Mouse (Mus musculus): ENCODE data around the gene Mok. TPM values are rescaled to one million over a fixed set of nuclear protein-coding genes. Genes with fewer than 3 reads are reported as not detected.

Mok gene
- total RNA-seq, 2 experiments from 2014 or later: 10.7 to 12.8 TPM

DNA sequence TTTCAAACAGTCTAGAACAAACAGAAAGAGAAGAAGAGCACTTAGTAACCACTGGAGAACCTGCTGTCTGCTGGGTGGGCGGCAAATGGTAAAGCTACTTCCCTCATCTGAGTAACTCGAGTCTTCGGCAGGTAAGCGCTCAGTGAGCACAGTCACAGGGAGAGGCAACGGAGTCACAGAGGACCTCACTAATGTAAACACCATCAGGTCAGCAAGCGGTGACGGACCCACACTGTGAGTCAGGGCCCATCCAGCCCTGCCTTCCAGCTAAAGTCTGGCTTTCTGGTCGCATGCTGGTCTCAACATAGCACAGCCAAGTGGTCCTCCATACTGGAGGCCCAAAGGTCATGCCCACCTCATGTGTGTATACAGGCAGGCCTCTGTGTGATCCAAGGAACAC lies 21.4 kb downstream of the Mok start:
- intact Hi-C loops (cut with DNase I): no loop called here
- DNase-seq (ENCODE audit: low spot score in 2 of 2): no peak

GRCm38 (mm10) chr12:110816833-110817232 lies 23.9 kb downstream of the Mok start:
- DNase-seq (ENCODE audit: low spot score in 2 of 2): no peak
- intact Hi-C loops (cut with DNase I): no loop called here

DNA sequence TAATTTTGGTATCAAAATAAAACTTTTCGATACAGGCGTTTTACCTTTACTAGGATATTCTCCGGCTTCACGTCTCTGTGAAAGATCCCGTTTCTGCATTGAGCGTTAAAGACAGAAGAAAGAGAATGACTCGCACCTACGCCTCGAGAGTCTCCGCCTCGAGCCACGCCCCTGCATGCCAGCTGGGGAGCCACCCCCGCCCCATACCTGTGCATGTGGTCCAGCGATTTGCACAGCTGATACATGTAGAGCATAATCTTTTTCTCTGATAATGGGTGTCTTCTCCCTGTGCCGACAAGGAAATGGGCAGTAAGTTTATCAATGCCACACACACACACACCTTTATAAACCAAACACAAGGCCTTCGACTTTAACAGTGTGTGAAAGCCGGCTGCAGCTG lies 25.8 kb downstream of the Mok start:
- intact Hi-C loops (cut with DNase I): no loop called here
- DNase-seq (ENCODE audit: low spot score in 2 of 2): no peak

DNA sequence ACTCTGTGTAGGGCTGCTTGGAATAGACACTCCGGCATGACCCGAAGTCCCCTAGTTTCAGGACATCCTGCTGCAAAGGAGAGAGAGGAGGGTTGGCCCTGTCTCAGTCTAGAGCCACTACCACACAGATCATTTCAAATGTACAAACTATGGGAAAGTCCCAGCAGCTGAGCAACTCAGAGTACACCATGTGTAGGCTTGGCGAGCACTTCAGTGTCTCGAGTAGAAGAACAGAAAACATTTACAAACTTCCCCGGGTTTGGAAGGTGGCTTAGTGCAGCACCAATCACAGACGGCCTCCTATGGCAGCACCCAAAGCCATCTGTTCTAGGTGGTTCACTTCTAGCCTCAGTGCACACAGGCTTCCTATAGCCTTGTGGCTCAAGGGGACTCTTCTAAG lies 27.1 kb downstream of the Mok start:
- DNase-seq (ENCODE audit: low spot score in 2 of 2): no peak
- intact Hi-C loops (cut with DNase I): no loop called here

DNA sequence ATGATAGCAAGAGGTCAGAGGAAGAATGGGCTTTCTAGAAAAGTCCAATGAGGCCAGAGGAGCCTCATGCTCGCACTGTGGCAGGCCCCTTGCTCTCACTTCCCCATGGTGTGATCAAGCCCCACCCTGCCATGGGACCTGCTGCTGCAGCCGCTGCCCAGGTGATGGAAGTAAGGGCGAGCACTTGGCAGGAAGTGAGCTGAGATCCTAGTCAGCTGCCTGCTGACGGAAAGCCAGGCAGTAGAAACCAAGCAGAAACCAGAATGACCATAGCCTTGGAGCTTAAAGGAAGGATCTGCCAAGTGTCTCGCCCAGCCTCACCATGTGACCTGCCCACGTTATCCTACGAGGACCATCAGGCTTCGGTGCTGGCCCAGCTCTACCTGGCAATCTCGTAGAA lies 27.6 kb downstream of the Mok start:
- no peak for DNase-seq (ENCODE audit: low spot score in 2 of 2)
- intact Hi-C loops (cut with DNase I): no loop called here

DNA sequence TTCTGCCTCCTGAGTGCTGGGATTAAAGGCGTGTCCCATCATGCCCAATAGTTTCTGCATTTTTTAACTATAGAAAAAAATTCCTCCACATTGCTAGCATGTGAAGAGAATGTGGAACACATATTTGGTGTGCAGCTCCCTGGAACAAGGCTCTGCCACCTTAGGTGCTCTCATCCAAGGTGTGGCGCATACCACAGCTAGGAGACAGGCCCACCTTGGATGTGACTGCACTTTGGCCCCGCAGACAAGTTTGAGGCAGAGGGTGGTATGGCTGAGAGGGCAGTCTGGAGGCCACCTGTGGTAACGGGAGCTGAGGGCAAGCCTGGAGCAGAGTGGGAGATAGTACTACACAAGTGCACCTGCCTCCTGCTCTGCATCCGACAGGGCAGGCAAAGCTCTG lies 31.9 kb downstream of the Mok start:
- intact Hi-C loops (cut with DNase I): no loop called here
- no peak for DNase-seq (ENCODE audit: low spot score in 2 of 2)

- intact Hi-C loops (cut with DNase I): no loop called here
- DNase-seq (ENCODE audit: low spot score in 2 of 2): no peak
Measured at GRCm38 (mm10) chr12:110808430-110808829, 32.3 kb downstream of the Mok start.

DNA sequence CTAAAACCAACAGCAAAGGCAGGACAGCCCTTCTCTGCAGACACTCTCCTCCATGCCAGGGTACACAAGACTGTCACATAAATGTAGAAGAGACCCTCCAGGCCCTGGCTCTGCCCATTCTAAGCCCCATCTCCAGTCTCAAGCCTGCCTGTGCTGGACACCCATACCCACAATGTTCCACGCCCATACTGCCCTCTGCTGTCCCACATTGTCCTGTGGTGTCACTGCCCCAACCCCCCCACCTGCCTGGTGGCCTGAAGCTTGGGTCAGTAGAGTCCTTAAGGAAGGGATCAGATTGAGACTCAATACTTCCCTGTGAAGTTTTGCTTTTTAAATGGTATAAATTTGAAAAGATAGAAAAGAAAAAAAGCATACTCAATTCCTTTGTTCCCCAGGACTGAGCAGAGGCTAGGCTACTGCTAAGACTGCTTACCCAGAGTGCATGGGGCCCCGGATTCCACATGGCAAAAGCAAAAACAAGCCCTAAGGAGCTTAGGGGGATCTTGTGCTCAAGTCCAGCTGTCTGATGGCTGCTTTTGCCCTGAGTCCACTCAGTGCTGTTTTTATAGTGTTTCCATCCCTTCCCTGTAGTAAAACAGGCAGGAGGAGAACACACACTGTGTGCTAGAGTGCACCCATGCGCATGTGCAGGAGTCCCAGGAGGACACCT lies 34.3 kb downstream of the Mok start:
- intact Hi-C loops (cut with DNase I): no loop called here
- no peak for DNase-seq (ENCODE audit: low spot score in 2 of 2)

GRCm38 (mm10) chr12:110804261-110804660 lies 36.5 kb downstream of the Mok start:
- intact Hi-C loops (cut with DNase I): no loop called here
- DNase-seq (ENCODE audit: low spot score in 2 of 2): peak in 1 of 2 experiments; percentile 27

DNA sequence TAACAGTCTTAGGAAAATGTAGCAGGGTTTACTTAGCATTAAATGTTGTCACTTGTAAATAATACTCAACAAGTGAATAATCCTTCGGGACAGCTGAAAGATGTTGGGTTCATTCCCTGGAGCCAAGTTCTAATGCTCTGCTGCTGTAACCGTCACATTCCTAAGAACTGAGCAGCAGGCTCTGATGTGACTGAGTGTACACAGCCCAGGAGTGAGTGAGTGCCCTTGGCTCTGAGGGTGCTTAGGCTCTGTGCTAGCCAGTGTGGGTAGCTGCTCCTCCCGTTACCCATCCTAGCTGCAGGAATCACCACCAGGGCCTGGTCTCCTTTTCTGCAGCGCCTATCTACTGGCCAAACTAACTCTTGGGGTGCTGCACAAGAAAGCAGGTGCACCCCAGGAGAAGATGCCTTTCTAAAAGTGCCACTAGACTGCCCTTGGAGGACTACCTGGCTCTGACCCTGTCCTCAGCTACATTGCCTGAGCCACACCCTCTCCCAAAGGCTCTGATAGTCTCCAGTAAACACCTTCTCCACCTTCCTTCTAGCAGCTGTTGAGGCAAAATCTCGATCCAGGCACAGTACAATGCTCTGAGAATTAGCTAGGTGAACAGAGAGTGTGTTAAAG lies 38.0 kb downstream of the Mok start:
- intact Hi-C loops (cut with DNase I): no loop called here
- no peak for DNase-seq (ENCODE audit: low spot score in 2 of 2)

GRCm38 (mm10) chr12:110801876-110802464 lies 38.8 kb downstream of the Mok start:
- no peak for DNase-seq (ENCODE audit: low spot score in 2 of 2)
- intact Hi-C loops (cut with DNase I): no loop called here

DNA sequence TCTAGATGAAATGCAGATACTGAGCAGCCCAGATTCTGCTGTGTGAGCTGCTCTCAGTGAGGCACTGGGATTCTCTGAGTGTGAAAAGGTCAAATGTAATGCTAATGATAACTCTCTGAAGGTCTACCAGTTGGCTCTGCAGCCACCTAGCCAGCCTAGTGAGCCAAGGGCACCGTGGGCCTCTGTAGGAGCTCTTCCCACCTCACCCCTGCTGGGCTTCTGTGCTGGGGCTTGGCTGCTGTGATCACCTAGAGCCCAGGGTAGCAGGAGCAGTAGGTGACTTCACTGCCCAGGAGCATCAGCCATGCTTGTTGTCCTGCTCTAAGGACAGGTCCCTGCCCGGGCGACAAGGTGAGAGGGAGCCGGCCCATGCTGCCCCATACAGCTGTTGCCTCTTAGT lies 41.5 kb downstream of the Mok start:
- intact Hi-C loops (cut with DNase I): no loop called here
- no peak for DNase-seq (ENCODE audit: low spot score in 2 of 2)

DNA sequence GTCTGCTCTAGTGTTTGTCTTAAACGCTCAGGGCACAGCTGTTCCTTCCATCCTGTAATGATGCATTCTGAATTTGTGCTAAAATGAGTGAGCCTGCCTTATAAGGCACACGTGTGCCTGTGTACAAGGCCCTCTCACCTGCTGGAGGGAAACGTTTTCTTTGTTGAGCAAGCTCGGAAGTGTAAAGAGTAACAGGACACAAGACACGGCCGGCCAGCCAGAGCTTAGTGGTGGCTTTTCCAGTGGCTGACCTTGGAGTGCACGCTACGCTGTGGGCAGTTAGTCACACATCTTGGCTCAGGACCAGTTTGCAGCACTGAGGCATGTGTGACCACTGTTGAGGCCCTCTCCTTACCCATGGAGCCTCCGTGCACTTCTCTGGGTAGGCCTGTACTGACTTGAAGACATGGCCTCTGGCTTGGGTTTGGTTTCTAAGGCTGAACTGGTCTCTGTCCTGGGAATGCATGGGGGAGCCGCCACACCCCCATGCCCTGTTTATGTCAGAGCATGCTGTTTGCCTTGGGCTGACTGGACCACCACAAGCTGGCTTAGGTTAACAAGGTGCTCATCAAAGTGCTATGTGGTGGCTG lies 42.8 kb downstream of the Mok start:
- intact Hi-C loops (cut with DNase I): no loop called here
- DNase-seq (ENCODE audit: low spot score in 2 of 2): no peak

- no peak for DNase-seq (ENCODE audit: low spot score in 2 of 2)
- intact Hi-C loops (cut with DNase I): no loop called here
Measured at GRCm38 (mm10) chr12:110797202-110797601, 43.5 kb downstream of the Mok start.

GRCm38 (mm10) chr12:110796748-110797147 lies 44.0 kb downstream of the Mok start:
- no peak for DNase-seq (ENCODE audit: low spot score in 2 of 2)
- intact Hi-C loops (cut with DNase I): no loop called here

DNA sequence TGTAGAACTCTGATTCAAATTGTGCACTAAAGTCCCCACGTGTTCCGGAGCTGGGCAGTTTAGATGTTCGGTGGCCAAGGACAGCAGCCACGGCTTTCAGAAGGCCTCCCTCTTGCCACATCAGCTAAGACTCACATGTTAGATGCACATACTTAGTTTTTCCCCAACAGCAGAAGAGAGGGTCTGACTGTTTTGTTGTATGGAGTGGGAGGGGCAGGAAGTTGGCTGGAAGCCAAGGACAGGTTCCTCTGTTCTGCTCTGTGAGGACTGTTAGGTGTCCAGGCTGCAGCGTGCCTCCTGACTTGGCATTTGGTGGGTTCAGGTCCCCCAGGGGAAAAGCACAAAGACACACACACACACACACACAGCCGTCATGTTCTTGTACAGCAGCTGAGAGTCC lies 45.7 kb downstream of the Mok start:
- intact Hi-C loops (cut with DNase I): no loop called here
- DNase-seq (ENCODE audit: low spot score in 2 of 2): no peak

- intact Hi-C loops (cut with DNase I): no loop called here
- DNase-seq (ENCODE audit: low spot score in 2 of 2): no peak
Measured at GRCm38 (mm10) chr12:110791026-110791425, 49.7 kb downstream of the Mok start.

DNA sequence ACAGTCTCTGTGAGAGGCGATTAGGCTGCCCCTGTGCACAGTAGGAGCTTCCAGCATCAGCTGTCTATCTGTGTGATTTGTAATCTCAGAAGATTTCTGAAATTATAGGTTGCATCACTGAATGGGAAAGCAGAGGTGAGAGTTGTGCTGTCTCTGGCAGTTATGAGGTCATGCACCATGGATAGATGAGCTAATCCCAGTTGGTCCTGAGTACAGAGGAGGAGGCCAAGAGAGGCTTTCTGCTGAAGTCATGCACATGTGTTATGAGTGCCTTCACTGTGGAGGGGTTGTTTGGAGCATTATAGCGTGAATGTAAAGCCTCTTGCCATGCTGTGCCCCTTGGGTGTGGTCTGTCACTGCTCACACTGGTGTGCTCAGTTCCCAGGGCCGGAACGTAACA lies 50.2 kb downstream of the Mok start:
- DNase-seq (ENCODE audit: low spot score in 2 of 2): no peak
- intact Hi-C loops (cut with DNase I): no loop called here

- no peak for DNase-seq (ENCODE audit: low spot score in 2 of 2)
- intact Hi-C loops (cut with DNase I): no loop called here
Measured at GRCm38 (mm10) chr12:110786243-110786642, 54.5 kb downstream of the Mok start.

GRCm38 (mm10) chr12:110784211-110784610 lies 56.5 kb downstream of the Mok start:
- DNase-seq (ENCODE audit: low spot score in 2 of 2): no peak
- intact Hi-C loops (cut with DNase I): no loop called here

DNA sequence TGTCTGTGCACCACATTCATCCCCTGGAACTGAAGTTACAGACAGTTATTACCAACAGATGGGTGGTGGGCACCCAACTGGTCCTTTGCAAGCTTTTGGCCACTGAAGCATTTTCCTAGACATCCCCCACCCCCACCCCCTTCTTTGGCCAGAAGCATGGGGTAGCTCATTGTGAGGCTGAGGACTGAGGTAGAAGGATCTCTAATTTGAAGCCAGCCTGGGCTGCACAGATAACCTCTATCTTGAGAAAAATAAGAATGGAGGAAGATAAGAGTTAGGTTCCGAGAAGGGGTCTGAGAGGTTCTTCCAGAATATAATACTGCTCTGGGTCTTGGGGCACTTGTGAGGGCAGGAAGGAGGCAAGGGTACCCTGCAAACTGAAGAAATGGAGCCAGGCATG lies 58.5 kb downstream of the Mok start:
- intact Hi-C loops (cut with DNase I): no loop called here
- no peak for DNase-seq (ENCODE audit: low spot score in 2 of 2)

All from left cerebral cortex, postnatal 14 days (tissue).